Mouse (Mus musculus) small intestine, adult 2 months (tissue): ENCODE measurements at regions not wholly inside any gene's neighbourhood (a gene's known extent, or its start where the extent isn't known, plus 50 kb on each side); places are given as distances from the start of the nearest gene placed in this dataset.
"Not testable (repeated sequence)": the region's sequence is repeated elsewhere in the genome, so short reads cannot be mapped to it uniquely, and the experiment has no call there.

Source experiments
- H3K27ac ChIP-seq: fragments of 200-500 bp; 2 replicates; pipeline ENCODE4 v1.5.1; 2012; ENCODE audit warnings: low read depth, low read length, control low read depth, inconsistent platforms; ENCODE audit not compliant: insufficient read depth
- H3K27me3 ChIP-seq: fragments of 200-500 bp; 2 replicates; pipeline ENCODE4 v1.6.1; 2012; ENCODE audit warnings: mild to moderate bottlenecking, moderate library complexity, low read length, inconsistent platforms; ENCODE audit not compliant: control insufficient read depth, insufficient read depth
- H3K36me3 ChIP-seq: fragments of 200-500 bp; 2 replicates; pipeline ENCODE4 v1.6.1; 2012; ENCODE audit warnings: mild to moderate bottlenecking, low read length, control low read depth, inconsistent platforms; ENCODE audit not compliant: control insufficient read depth, insufficient read depth
- H3K4me1 ChIP-seq: fragments of 200-500 bp; 2 replicates; pipeline ENCODE4 v1.6.1; 2012; ENCODE audit warnings: low read length, inconsistent platforms, mixed read lengths; ENCODE audit not compliant: control insufficient read depth, insufficient read depth, insufficient read length
- H3K4me3 ChIP-seq: fragments of 200-500 bp; 2 replicates; pipeline ENCODE4 v1.5.1; 2012; ENCODE audit warnings: low read depth, mild to moderate bottlenecking, control low read depth, inconsistent platforms, low read length, moderate library complexity
- CTCF ChIP-seq: fragments of 200-500 bp; IDR thresholded peaks from 2 replicates; pipeline ENCODE4 v1.5.1; 2012; ENCODE audit warnings: low read depth, mild to moderate bottlenecking, control low read depth, inconsistent platforms, low read length, moderate library complexity, mixed read lengths; ENCODE audit not compliant: insufficient replicate concordance, insufficient read length; ENCODE audit errors: extremely low read depth
- POLR2A ChIP-seq: fragments of 200-500 bp; IDR thresholded peaks from 2 replicates; pipeline ENCODE4 v1.6.1; 2012; ENCODE audit warnings: low read depth, mild to moderate bottlenecking, control low read depth, inconsistent platforms, low read length, moderate library complexity
- WGBS: fragments of 180-500 bp; shearing (Covaris S2); methylation state at CpG from one replicate; pipeline ENCODE4 v1.1.7; 2018; 5-methylcytosine and 5-hydroxymethylcytosine counted together

GRCm38 (mm10) chr12:114478741-114479140 is 935.0 kb downstream of the Adam6a start:
- Histone ChIP-seq H3K4me1 (no peaks in the 10 kb centered on the region), H3K4me3 (no peak overlapping the region), H3K36me3 (no peaks in the 10 kb centered on the region), H3K27ac (no peak overlapping the region), H3K27me3 (no peaks in the 10 kb centered on the region)
- 78% methylated on average over 3 of the region's 3 CpGs for WGBS
- no peak for TF ChIP-seq POLR2A
- TF ChIP-seq CTCF = no peak

- not testable (repeated sequence) for H3K27ac ChIP-seq, H3K27me3 ChIP-seq, H3K4me1 ChIP-seq, H3K4me3 ChIP-seq, H3K36me3 ChIP-seq
- WGBS = 42% methylated on average over 2 of the region's 2 CpGs
Measured at GRCm38 (mm10) chr12:114493500-114494031, 949.9 kb downstream of the Adam6a start.

DNA sequence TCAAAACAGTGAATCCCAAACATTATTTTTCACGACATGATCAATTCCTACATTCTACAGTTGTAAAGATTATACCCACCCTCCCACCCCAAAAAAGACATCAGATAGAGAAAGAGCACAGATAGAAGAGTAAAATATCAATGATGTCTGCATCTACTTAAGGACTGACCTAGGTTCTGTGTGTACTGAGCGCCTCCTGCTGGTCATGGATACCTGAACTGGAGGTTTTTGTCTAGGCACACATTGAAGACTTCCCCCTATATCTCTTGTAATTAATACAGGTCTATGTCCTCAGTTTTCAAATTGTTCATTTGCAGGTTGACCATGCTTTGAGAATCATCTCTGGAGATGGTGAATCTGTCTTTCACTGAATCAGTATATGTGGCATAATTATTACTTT is 952.0 kb downstream of the Adam6a start:
- TF ChIP-seq POLR2A (no peak), CTCF (no peak)
- Histone ChIP-seq H3K27ac (no peak overlapping the region), H3K4me1 (no peaks in the 10 kb centered on the region), H3K4me3 (no peak overlapping the region), H3K27me3 (no peaks in the 10 kb centered on the region), H3K36me3 (no peaks in the 10 kb centered on the region)
- 37% methylated on average over 2 of the region's 2 CpGs for WGBS

- H3K27me3 ChIP-seq = no peaks in the 10 kb centered on the region
- no peak overlapping the region for H3K4me3 ChIP-seq
- H3K36me3 ChIP-seq = no peaks in the 10 kb centered on the region
- 80% methylated on average over 2 of the region's 2 CpGs for WGBS
- H3K4me1 ChIP-seq = no peaks in the 10 kb centered on the region
- no peak overlapping the region for H3K27ac ChIP-seq
- TF ChIP-seq CTCF (no peak), POLR2A (no peak)
Measured at GRCm38 (mm10) chr12:114513143-114513542, 969.4 kb downstream of the Adam6a start.

DNA sequence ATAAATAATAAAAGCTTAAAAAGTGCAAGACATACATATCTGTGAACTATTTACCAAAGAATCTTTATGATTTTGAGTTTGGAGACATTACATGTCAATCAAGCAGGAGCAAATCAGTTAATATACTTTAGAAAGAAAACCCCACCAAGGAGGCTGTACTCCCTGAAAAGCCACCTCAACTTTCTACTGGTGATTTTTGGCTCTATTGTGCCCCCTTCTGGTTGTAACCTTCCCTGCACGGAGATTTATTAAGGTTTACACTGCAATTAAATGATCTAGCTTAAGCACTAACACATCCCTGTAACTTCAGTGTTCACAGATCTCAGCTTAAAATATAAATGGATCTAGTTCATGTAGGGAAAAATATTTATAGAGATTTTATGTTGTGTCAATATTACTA is 998.4 kb downstream of the Adam6a start:
- H3K36me3 ChIP-seq, H3K27ac ChIP-seq, H3K4me1 ChIP-seq, H3K27me3 ChIP-seq, H3K4me3 ChIP-seq: not testable (repeated sequence)
- 34% methylated on average over 1 of the region's 1 CpGs for WGBS

- 23% methylated on average over 1 of the region's 1 CpGs for WGBS
- H3K4me3 ChIP-seq, H3K36me3 ChIP-seq, H3K27me3 ChIP-seq, H3K27ac ChIP-seq, H3K4me1 ChIP-seq: not testable (repeated sequence)
Measured at GRCm38 (mm10) chr12:114544931-114545330, 1001.2 kb downstream of the Adam6a start.

GRCm38 (mm10) chr12:114562440-114562839 is 1018.7 kb downstream of the Adam6a start:
- WGBS = 68% methylated on average over 1 of the region's 1 CpGs
- Histone ChIP-seq H3K4me1 (no peaks in the 10 kb centered on the region), H3K27ac (no peak overlapping the region), H3K4me3 (no peak overlapping the region), H3K27me3 (no peaks in the 10 kb centered on the region), H3K36me3 (no peaks in the 10 kb centered on the region)
- TF ChIP-seq POLR2A (no peak), CTCF (no peak)

DNA sequence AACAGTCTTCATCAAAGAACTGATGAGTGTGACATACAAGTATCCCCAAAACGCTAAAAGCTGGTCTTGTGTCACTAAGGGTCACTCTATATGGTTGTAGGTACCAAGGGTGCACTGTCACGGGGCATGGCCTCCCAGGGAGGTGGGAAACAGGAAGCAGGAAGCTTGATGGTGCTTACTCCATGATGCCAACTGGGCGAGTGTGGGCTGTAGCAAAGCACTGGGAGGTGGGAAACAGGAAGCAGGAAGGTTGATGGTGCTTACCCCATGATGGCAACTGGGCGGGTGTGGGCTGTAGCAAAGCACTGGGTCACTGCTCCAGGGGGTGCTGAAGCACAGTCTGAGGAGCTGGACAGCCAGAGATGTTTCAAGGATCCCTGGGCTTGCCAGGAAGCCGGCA is 1019.3 kb downstream of the Adam6a start:
- no peaks in the 10 kb centered on the region for H3K27me3 ChIP-seq
- no peak overlapping the region for H3K27ac ChIP-seq
- H3K4me1 ChIP-seq = no peaks in the 10 kb centered on the region
- no peak overlapping the region for H3K4me3 ChIP-seq
- TF ChIP-seq POLR2A = no peak
- no peak for TF ChIP-seq CTCF
- WGBS = 53% methylated on average over 5 of the region's 5 CpGs
- no peaks in the 10 kb centered on the region for H3K36me3 ChIP-seq
